Mouse (Mus musculus) B cell, adult (primary cell): ENCODE measurements around the gene Gm20937. TPM values are rescaled to one million over a fixed set of nuclear protein-coding genes. Genes with fewer than 3 reads are reported as not detected.

Experiments used
- total RNA-seq: library from RNA; stranded (reverse); gene quantifications from 4 replicates; pipeline ENCODE4 v1.2.4, GENCODE M21; 2023; ENCODE audit not compliant: inconsistent age

Gene Gm20937
- not detected in 4 replicates for total RNA-seq

DNA sequence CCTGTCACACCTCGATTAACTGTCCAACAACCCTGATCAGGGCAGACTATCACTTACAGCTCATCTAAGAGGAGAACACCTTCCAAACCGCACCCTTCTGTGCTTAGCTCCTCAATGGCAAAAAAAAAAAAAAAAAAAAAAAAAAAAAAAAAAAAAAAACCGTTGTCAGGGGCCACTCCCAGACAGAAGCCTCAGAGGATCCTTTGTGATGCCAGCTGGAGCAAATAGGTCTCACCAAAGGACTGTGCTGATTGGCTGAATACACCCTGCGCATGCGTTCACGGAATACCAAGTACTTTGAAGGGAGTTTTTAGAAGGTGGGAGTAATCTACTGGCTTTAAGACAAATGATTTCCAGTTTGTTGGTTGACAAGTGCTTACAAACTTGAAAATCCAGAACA, at the start of gene Gm20937:
Gm20937 (minus strand) TSS at position 101 of the 400 bp plus-strand sequence.

Other genes starting within 250 kb of the Gm20937 start
- not detected in 4 replicates for gene Gm20816, start 243.1 kb upstream of the Gm20937 start, total RNA-seq